Mouse (Mus musculus) midbrain, postnatal 0 days (tissue): ENCODE measurements at regions not wholly inside any gene's neighbourhood (a gene's known extent, or its start where the extent isn't known, plus 50 kb on each side); places are given as distances from the start of the nearest gene placed in this dataset.

ENCODE experiments used
- ATAC-seq: fragments of 200-750 bp; cut with Nextera tagmentation; 2 replicates; pipeline ENCODE4 v1.8.0; 2017; ENCODE audit warnings: moderate number of reproducible peaks, mild to moderate bottlenecking, moderate TSS enrichment, moderate library complexity; ENCODE audit not compliant: low FRiP score
- DNase-seq: peaks from one replicate; pipeline ENCODE4 v3.0.0-alpha.2; 2015; ENCODE audit warnings: low spot score
- H3K27ac ChIP-seq: fragments of 300-500 bp; sonication (generic); 2 replicates; pipeline ENCODE4 v1.5.1; 2014; ENCODE audit warnings: low read depth, mild to moderate bottlenecking, low read length, mixed read lengths
- H3K27me3 ChIP-seq: fragments of 300-500 bp; sonication (generic); 2 replicates; pipeline ENCODE4 v1.6.1; 2014; ENCODE audit warnings: low read length, control low read depth, mixed read lengths; ENCODE audit not compliant: insufficient read depth
- H3K36me3 ChIP-seq: fragments of 300-500 bp; sonication (generic); 2 replicates; pipeline ENCODE4 v1.6.1; 2014; ENCODE audit warnings: low read length, control low read depth, mixed read lengths; ENCODE audit not compliant: insufficient read depth
- H3K4me1 ChIP-seq: fragments of 300-500 bp; sonication (generic); 2 replicates; pipeline ENCODE4 v1.6.1; 2014; ENCODE audit warnings: mild to moderate bottlenecking, control low read depth, antibody characterized with exemption, low read length, mixed read lengths; ENCODE audit not compliant: insufficient read depth
- H3K4me2 ChIP-seq: fragments of 300-500 bp; sonication (generic); 2 replicates; pipeline ENCODE4 v1.6.1; 2014; ENCODE audit warnings: low read depth, mild to moderate bottlenecking, low read length, mixed read lengths; ENCODE audit not compliant: poor library complexity, severe bottlenecking
- H3K4me3 ChIP-seq: fragments of 300-500 bp; sonication (generic); 2 replicates; pipeline ENCODE4 v1.5.1; 2014; ENCODE audit warnings: low read depth, mild to moderate bottlenecking, low read length, moderate library complexity
- H3K9ac ChIP-seq: fragments of 300-500 bp; sonication (generic); replicated peaks from 2 replicates; pipeline ENCODE4 v1.6.1; 2014; ENCODE audit warnings: mild to moderate bottlenecking, low read length, moderate library complexity, mixed read lengths; ENCODE audit not compliant: poor library complexity, severe bottlenecking
- H3K9me3 ChIP-seq: fragments of 300-500 bp; sonication (generic); 2 replicates; pipeline ENCODE4 v1.6.1; 2016; ENCODE audit warnings: low read length, control low read depth
- CTCF ChIP-seq: IDR thresholded peaks from 2 replicates; pipeline ENCODE4 v1.5.1; 2016; ENCODE audit warnings: antibody characterized with exemption, mild to moderate bottlenecking
- WGBS: fragments of 180-500 bp; shearing (Covaris S2); extraction: QIAGEN DNeasy Blood & Tissue Kit; methylation state at CpG from one replicate; pipeline ENCODE4 v1.1.7; 2014; 5-methylcytosine and 5-hydroxymethylcytosine counted together

DNA sequence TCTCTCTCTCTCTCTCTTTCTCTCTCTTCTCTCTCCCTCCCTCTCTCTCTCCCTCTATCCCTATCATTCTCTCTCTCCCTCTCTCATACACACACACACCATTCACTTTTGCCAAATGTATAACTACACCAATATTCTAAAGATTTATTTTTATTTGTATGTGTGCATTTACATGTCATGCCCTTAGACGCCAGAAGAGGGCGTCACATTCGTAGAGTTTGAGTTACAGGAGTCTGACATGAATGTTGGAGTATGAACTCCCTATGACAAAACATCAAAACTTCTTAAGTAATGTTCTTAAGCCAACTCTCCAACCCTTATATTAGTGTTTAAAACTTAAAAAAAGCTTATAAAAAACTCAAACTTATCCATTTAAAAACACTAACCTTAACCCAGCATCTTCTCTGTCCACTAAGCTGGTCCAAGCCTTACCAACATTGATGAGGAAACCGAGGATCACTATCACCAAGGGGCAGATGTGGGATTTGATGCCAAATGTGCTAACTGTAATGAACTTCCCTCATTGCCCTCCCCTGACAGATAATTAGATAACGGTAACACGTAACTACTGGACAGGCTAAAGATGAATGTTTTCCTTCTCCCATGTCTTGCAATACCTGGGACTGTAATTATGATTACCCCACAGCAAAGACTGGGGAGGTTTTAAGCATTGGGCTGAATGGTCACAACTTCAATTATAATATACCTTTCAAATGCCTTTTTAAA lies 176.7 kb downstream of the Tm2d1 start:
- no peaks in the 10 kb centered on the region for H3K4me1 ChIP-seq
- H3K27me3 ChIP-seq: no peaks in the 10 kb centered on the region
- DNase-seq (no peak), ATAC-seq (no peak)
- H3K4me3 ChIP-seq: no peak overlapping the region
- 55% methylated on average over 6 of the region's 6 CpGs for WGBS
- H3K4me2 ChIP-seq: no peak overlapping the region
- H3K9ac ChIP-seq: no peak overlapping the region
- no peak overlapping the region for H3K27ac ChIP-seq
- TF ChIP-seq CTCF: peak; percentile 29; the same call in 1 of the 2 replicates
- H3K36me3 ChIP-seq: no peaks in the 10 kb centered on the region
- H3K9me3 ChIP-seq: no peaks in the 10 kb centered on the region

DNA sequence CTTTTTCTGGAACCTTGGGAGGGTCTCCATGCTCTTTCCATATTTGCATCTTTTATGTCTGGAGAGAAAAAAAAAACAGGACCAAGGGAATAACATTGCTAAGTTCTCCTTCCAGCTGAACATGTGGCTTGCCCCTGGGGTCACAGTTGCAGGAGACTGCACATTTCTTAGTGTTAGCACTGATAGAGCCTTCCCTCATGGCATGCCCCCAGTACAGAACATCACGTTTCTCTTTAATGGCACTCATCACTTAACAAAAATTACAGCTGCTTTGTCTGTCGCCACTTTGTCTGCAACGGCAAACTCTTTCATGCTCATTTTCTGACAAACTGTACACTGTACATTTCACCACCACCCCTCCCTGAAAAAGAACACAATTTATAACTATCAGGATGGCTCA lies 180.0 kb downstream of the Tm2d1 start:
- Histone ChIP-seq H3K27ac (no peak overlapping the region), H3K27me3 (no peaks in the 10 kb centered on the region), H3K9me3 (no peaks in the 10 kb centered on the region), H3K9ac (no peak overlapping the region), H3K4me3 (no peak overlapping the region), H3K4me1 (no peaks in the 10 kb centered on the region), H3K4me2 (no peak overlapping the region), H3K36me3 (no peaks in the 10 kb centered on the region)
- ATAC-seq (no peak), DNase-seq (no peak)
- WGBS: 88% methylated on average over 3 of the region's 3 CpGs
- no peak for TF ChIP-seq CTCF

DNA sequence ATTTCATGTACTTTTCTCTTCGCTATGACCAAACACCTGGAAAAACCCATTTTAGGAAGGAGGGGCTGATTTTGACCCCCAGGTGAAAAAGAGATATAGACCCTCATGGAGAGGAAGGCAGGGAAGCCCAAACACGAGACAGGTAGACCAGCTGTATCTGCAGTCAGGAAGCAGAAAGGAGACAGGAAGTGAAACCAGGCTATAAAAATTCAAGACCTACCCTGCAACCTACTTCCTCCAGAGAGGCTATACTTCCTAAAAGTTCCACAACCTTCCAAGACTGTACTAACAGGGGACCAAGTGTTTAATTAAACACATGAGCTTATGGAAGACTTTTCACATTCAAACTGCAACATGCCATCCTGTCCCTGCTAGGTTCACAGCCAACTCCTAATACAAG lies 180.9 kb downstream of the Tm2d1 start:
- ATAC-seq (no peak), DNase-seq (no peak)
- H3K9ac ChIP-seq: no peak overlapping the region
- TF ChIP-seq CTCF: no peak
- H3K4me1 ChIP-seq: no peaks in the 10 kb centered on the region
- H3K9me3 ChIP-seq: no peaks in the 10 kb centered on the region
- H3K27ac ChIP-seq: no peak overlapping the region
- H3K4me2 ChIP-seq: no peak overlapping the region
- no peaks in the 10 kb centered on the region for H3K36me3 ChIP-seq
- H3K27me3 ChIP-seq: no peaks in the 10 kb centered on the region
- WGBS: 87% methylated on average over 2 of the region's 2 CpGs
- no peak overlapping the region for H3K4me3 ChIP-seq

DNA sequence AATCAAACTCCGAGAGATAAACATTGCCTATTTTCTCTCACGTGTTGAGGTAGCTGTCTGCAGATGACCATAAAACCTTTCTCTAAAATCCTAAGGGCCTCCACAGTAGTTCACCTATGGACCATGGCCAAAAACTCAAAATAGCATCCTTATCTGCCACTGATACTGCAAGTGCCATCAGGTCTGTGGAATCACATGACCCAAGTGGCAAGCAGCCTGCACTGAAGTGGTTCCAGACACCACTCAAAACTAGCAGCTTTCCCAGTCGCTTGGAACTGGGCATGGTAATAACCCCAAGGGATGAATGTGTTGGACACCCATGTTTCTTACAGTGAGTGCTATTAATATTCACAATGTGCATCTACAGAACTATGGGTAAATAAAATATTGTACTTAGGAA lies 182.0 kb downstream of the Tm2d1 start:
- DNase-seq (no peak), ATAC-seq (no peak)
- H3K4me3 ChIP-seq: no peak overlapping the region

DNA sequence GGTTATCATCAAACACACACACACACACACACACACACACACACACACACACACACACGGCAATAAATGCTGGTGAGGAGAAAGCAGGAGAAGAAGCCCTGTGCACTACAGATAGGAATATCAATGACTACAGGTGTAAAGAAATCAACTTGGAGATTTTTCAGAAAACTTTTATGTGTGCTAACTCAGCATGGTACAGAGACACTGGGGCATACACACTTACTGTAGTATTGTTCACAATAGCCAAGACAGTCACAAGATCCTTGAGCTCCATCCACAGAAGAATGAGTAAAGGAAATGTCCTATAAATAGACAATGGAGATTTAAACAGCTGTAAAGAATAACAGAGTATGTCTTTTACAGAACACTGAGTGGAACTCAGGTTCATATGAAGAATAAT lies 182.4 kb downstream of the Tm2d1 start:
- DNase-seq: no peak
- ATAC-seq: no peak
- no peak for TF ChIP-seq CTCF
- H3K4me1 ChIP-seq: no peaks in the 10 kb centered on the region
- H3K4me2 ChIP-seq: no peak overlapping the region
- H3K9me3 ChIP-seq: no peaks in the 10 kb centered on the region
- H3K9ac ChIP-seq: no peak overlapping the region
- no peak overlapping the region for H3K27ac ChIP-seq
- WGBS: 90% methylated on average over 1 of the region's 1 CpGs
- no peak overlapping the region for H3K4me3 ChIP-seq
- H3K27me3 ChIP-seq: no peaks in the 10 kb centered on the region
- H3K36me3 ChIP-seq: no peaks in the 10 kb centered on the region

More for the DNA sequence above, 182.0 kb downstream of the Tm2d1 start:
- H3K27me3 ChIP-seq: no peaks in the 10 kb centered on the region
- no peak for TF ChIP-seq CTCF
- H3K27ac ChIP-seq: no peak overlapping the region
- H3K4me2 ChIP-seq: no peak overlapping the region
- no peaks in the 10 kb centered on the region for H3K4me1 ChIP-seq
- no peaks in the 10 kb centered on the region for H3K36me3 ChIP-seq
- no peaks in the 10 kb centered on the region for H3K9me3 ChIP-seq
- WGBS: 84% methylated on average over 3 of the region's 3 CpGs
- no peak overlapping the region for H3K9ac ChIP-seq

DNA sequence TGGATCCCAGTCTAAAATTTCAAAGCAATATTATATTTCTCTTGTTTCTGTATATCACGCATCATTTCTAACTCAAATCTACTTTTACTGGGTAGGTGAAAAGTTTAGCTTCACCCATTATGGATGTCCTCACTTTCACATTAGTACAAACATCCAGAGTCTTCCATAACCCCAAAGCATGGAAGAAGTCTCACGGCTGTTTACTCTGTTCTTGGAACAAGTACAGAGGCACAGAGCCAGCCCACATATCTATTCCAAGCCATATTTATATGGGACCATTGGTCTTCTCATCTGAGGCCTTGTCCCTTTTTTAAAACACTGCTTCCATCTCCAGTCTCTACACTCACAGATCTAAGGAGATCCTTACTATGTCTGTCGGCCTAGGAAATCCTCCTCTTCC lies 192.8 kb downstream of the Tm2d1 start:
- Histone ChIP-seq H3K27ac (no peak overlapping the region), H3K4me2 (no peak overlapping the region), H3K4me1 (no peaks in the 10 kb centered on the region), H3K9me3 (no peaks in the 10 kb centered on the region), H3K9ac (no peak overlapping the region), H3K27me3 (no peaks in the 10 kb centered on the region), H3K36me3 (no peaks in the 10 kb centered on the region), H3K4me3 (no peak overlapping the region)
- 88% methylated on average over 3 of the region's 3 CpGs for WGBS
- ATAC-seq (no peak), DNase-seq (no peak)
- TF ChIP-seq CTCF: no peak
